In genomic region chr6:120536337-120536736, GRCm38 (mm10) we compare ENCODE assay signal across 30 mouse cellular contexts. TPM values are rescaled to one million over a fixed set of nuclear protein-coding genes. Genes with fewer than 3 reads are reported as not detected.
A peak's percentile ranks its signal among the peaks of the same experiment; 100 is the strongest.
DNase-seq lines count a peak whose midpoint lies in the region; ATAC-seq and TF ChIP-seq lines count a peak whose summit lies in the region.
"Had no signal": no experiment of that assay in that cellular context is flagged by ENCODE, and none has a peak within 500 bp of the region (broad histone marks: within the 10 kb centered on the region; RNA-seq: fewer than 3 reads in every experiment).

No protein-coding gene starts in this region.

- ATAC-seq in liver, postnatal 0 days = no peak
- no peak for ATAC-seq in liver, embryonic 11.5 days (replicated peaks; ENCODE audit: low FRiP score)
- no peak for ATAC-seq in hindbrain, embryonic 16.5 days
- ATAC-seq: activated CD4-positive, CD25-positive, alpha-beta regulatory T cell, adult 4 months; midbrain, embryonic 16.5 days; Patski had no signal

- no peak overlapping the region for H3K4me3 ChIP-seq in gastrocnemius, adult 2 months
- no peak overlapping the region for H3K4me3 ChIP-seq in liver, postnatal 0 days (ENCODE audit: low read depth, low read length)
- no peak overlapping the region for H3K4me3 ChIP-seq in liver, embryonic 11.5 days (ENCODE audit: low read depth, low read length)
- no peak overlapping the region for H3K4me3 ChIP-seq in E14TG2a.4 (replicated peaks; ENCODE audit: low read length)
- H3K4me3 ChIP-seq in hindbrain, embryonic 16.5 days (ENCODE audit: low read length) = no peak overlapping the region
- H3K4me3 ChIP-seq: embryonic facial prominence, embryonic 13.5 days; erythroblast, embryonic 14.5 days; forebrain, embryonic 12.5 days; hindbrain, embryonic 10.5 days; limb, embryonic 12.5 days; liver, embryonic 13.5 days; lung, embryonic 15.5 days had no signal

- peaks cover 11% of the 10 kb centered on the region for H3K4me1 ChIP-seq in liver, postnatal 0 days (ENCODE audit: insufficient read depth)
- H3K4me1 ChIP-seq in liver, embryonic 11.5 days (replicated peaks; ENCODE audit: control insufficient read depth, insufficient read depth, low read length) = peaks cover 10% of the 10 kb centered on the region
- H3K4me1 ChIP-seq in E14TG2a.4 (replicated peaks; ENCODE audit: low read depth, low read length) = peaks cover 21% of the 10 kb centered on the region
- H3K4me1 ChIP-seq in hindbrain, embryonic 16.5 days (ENCODE audit: control insufficient read depth, insufficient read depth, low read depth, low read length) = peaks cover 10% of the 10 kb centered on the region

- no peaks in the 10 kb centered on the region for H3K9me3 ChIP-seq in liver, postnatal 0 days (ENCODE audit: low read length)
- H3K9me3 ChIP-seq in liver, embryonic 11.5 days (ENCODE audit: control insufficient read depth, low read length) = no peaks in the 10 kb centered on the region
- no peaks in the 10 kb centered on the region for H3K9me3 ChIP-seq in E14TG2a.4 (ENCODE audit: low read length)
- H3K9me3 ChIP-seq in hindbrain, embryonic 16.5 days (ENCODE audit: control insufficient read depth, low read length) = no peaks in the 10 kb centered on the region
- H3K9me3 ChIP-seq: embryonic facial prominence, embryonic 13.5 days; forebrain, embryonic 12.5 days; hindbrain, embryonic 10.5 days; limb, embryonic 12.5 days; liver, embryonic 13.5 days; lung, embryonic 15.5 days had no signal

- H3K27me3 ChIP-seq in liver, postnatal 0 days (ENCODE audit: insufficient read depth, low read length) = no peaks in the 10 kb centered on the region
- H3K27me3 ChIP-seq in liver, embryonic 11.5 days (replicated peaks; ENCODE audit: control insufficient read depth, insufficient read depth, low read length) = no peaks in the 10 kb centered on the region
- 0 out of 2 replicates have a peak, but pooled peaks cover 2% of the 10 kb centered on the region for H3K27me3 ChIP-seq in E14TG2a.4 (ENCODE audit: insufficient read depth, low read length)
- H3K27me3 ChIP-seq in hindbrain, embryonic 16.5 days (replicated peaks; ENCODE audit: control insufficient read depth, insufficient read depth, low read length) = no peaks in the 10 kb centered on the region
- H3K27me3 ChIP-seq: embryonic facial prominence, embryonic 13.5 days; forebrain, embryonic 12.5 days; limb, embryonic 12.5 days; liver, embryonic 13.5 days; lung, embryonic 15.5 days had no signal

- WGBS in liver, postnatal 0 days (ENCODE audit: insufficient replicate concordance) = 78% methylated on average over 2 of the region's 2 CpGs
- 73% methylated on average over 2 of the region's 2 CpGs for WGBS in liver, embryonic 11.5 days
- 78% methylated on average over 2 of the region's 2 CpGs for WGBS in hindbrain, embryonic 16.5 days

- no peak overlapping the region for H3K9ac ChIP-seq in liver, postnatal 0 days (replicated peaks)
- H3K9ac ChIP-seq in liver, embryonic 11.5 days (ENCODE audit: low read depth, low read length) = no peak overlapping the region
- no peak overlapping the region for H3K9ac ChIP-seq in hindbrain, embryonic 16.5 days (ENCODE audit: low read depth, low read length)
- H3K9ac ChIP-seq: embryonic facial prominence, embryonic 13.5 days; forebrain, embryonic 12.5 days; limb, embryonic 12.5 days; liver, embryonic 13.5 days; lung, embryonic 15.5 days had no signal

- H3K4me2 ChIP-seq in liver, postnatal 0 days (ENCODE audit: low read depth, low read length) = no peak overlapping the region
- no peak overlapping the region for H3K4me2 ChIP-seq in liver, embryonic 11.5 days
- no peak overlapping the region for H3K4me2 ChIP-seq in hindbrain, embryonic 16.5 days (ENCODE audit: low read length)
- H3K4me2 ChIP-seq: embryonic facial prominence, embryonic 13.5 days; forebrain, embryonic 12.5 days; heart, embryonic 11.5 days; limb, embryonic 12.5 days; liver, embryonic 13.5 days; lung, embryonic 15.5 days had no signal

- TF ChIP-seq CTCF in gastrocnemius, adult 2 months (IDR thresholded peaks at IDR 0.05) = peak; percentile 12; the same call in 1 of the 2 replicates
- TF ChIP-seq CTCF in liver, postnatal 0 days (IDR thresholded peaks at IDR 0.05; ENCODE audit: low read depth) = peak; percentile 46
- peak; percentile 33 for TF ChIP-seq CTCF in E14TG2a.4 (conservative IDR thresholded peaks at IDR 0.05; ENCODE audit: low read length)

- DNase-seq in gastrocnemius, adult 2 months = no peak
- DNase-seq in gastrocnemius, postnatal 10 days = no peak
- DNase-seq in liver, postnatal 0 days = no peak
- DNase-seq in liver, embryonic 11.5 days (ENCODE audit: low spot score) = no peak
- DNase-seq in induced T-regulatory cell, adult 2 months (ENCODE audit: low read depth) = peak; percentile 52
- no peak for DNase-seq in adrenal gland, postnatal 25 days
- DNase-seq: adrenal gland, postnatal 10 days; cerebellum, adult 8-10 months; cerebellum, postnatal 36 days; embryo, embryonic 11 days; kidney, adult 2 months; kidney, postnatal 10 days; liver, embryonic 13.5 days had no signal

- no peaks in the 10 kb centered on the region for H3K36me3 ChIP-seq in liver, postnatal 0 days (replicated peaks; ENCODE audit: insufficient read depth, low read length)
- no peaks in the 10 kb centered on the region for H3K36me3 ChIP-seq in liver, embryonic 11.5 days (ENCODE audit: control insufficient read depth, insufficient read depth, low read length)
- H3K36me3 ChIP-seq in E14TG2a.4 (ENCODE audit: insufficient read depth, low read length) = no peaks in the 10 kb centered on the region
- no peaks in the 10 kb centered on the region for H3K36me3 ChIP-seq in hindbrain, embryonic 16.5 days (ENCODE audit: control insufficient read depth, insufficient read depth, low read length)
- H3K36me3 ChIP-seq: embryonic facial prominence, embryonic 13.5 days; forebrain, embryonic 12.5 days; hindbrain, embryonic 10.5 days; limb, embryonic 12.5 days; liver, embryonic 13.5 days; lung, embryonic 15.5 days had no signal

- no peak overlapping the region for H3K27ac ChIP-seq in gastrocnemius, adult 2 months
- no peak overlapping the region for H3K27ac ChIP-seq in liver, postnatal 0 days (ENCODE audit: low read depth)
- no peak overlapping the region for H3K27ac ChIP-seq in liver, embryonic 11.5 days (ENCODE audit: low read depth, low read length)
- H3K27ac ChIP-seq in hindbrain, embryonic 16.5 days (ENCODE audit: low read depth, low read length) = no peak overlapping the region
- H3K27ac ChIP-seq: embryonic facial prominence, embryonic 13.5 days; forebrain, embryonic 12.5 days; hindbrain, embryonic 10.5 days; limb, embryonic 12.5 days; liver, embryonic 13.5 days; lung, embryonic 15.5 days; macrophage had no signal

- TF ChIP-seq EP300 in liver, postnatal 0 days (IDR thresholded peaks at IDR 0.05; ENCODE audit: low read depth) = no peak

- intact Hi-C loops in gastrocnemius, adult 2 months (cut with DNase I) = loop anchor here (5.0 kb wide), 1 partner anchor 286 kb away; the partner anchor contains the start of gene Atp6v1e1

RNA-seq across cellular contexts. Expression of gene Hdhd5, which starts 5.2 kb away (rescaled TPM):
- 10 to 100 TPM; 19.4 to 28.5 TPM for total RNA-seq in gastrocnemius, adult 2 months (2021)
- total RNA-seq in gastrocnemius, postnatal 10 days (2021) = 10 to 100 TPM; 16.8 to 18.4 TPM
- 6.6 and 7.1 TPM in 2 replicates for polyA plus RNA-seq in liver, postnatal 0 days (2015; fragmentation: Nextera tagmentation; extraction: Ambion mirVana)
- 19.9 and 20.7 TPM in 2 replicates for polyA plus RNA-seq in liver, embryonic 11.5 days (2014; fragmentation: Nextera tagmentation; extraction: Ambion mirVana)
- total RNA-seq in adrenal gland, postnatal 25 days (2021) = 28.5 and 37.4 TPM in 2 replicates
- polyA plus RNA-seq in hindbrain, embryonic 16.5 days (2015; fragmentation: Nextera tagmentation; extraction: Ambion mirVana) = 16.1 and 16.6 TPM in 2 replicates

RNA-seq across cellular contexts. Expression of gene Tmem121b, which starts 42.7 kb away (rescaled TPM):
- total RNA-seq in gastrocnemius, adult 2 months (2021) = not detected
- total RNA-seq in gastrocnemius, postnatal 10 days (2021) = under 1 TPM; 0.16 to 0.20 TPM
- polyA plus RNA-seq in liver, postnatal 0 days (2015; fragmentation: Nextera tagmentation; extraction: Ambion mirVana) = not detected in 2 replicates
- 0.07 TPM in 1 of 2 replicates, not detected in the other for polyA plus RNA-seq in liver, embryonic 11.5 days (2014; fragmentation: Nextera tagmentation; extraction: Ambion mirVana)
- not detected in 2 replicates for total RNA-seq in adrenal gland, postnatal 25 days (2021)
- polyA plus RNA-seq in hindbrain, embryonic 16.5 days (2015; fragmentation: Nextera tagmentation; extraction: Ambion mirVana) = 2.6 and 2.7 TPM in 2 replicates
- total RNA-seq: gastrocnemius, adult 8-10 months; granulocyte monocyte progenitor cell, adult 5-6 weeks; neutrophil, adult 5-6 weeks had no signal
- polyA plus RNA-seq: erythroblast, embryonic 14.5 days; heart, postnatal 0 days; liver, embryonic 13.5 days; macrophage had no signal
